Mouse (Mus musculus) cortical plate, adult 2 months (tissue): ENCODE measurements at regions not wholly inside any gene's neighbourhood (a gene's known extent, or its start where the extent isn't known, plus 50 kb on each side); places are given as distances from the start of the nearest gene placed in this dataset.

Experiments
- H3K27ac ChIP-seq: fragments of 200-500 bp; 2 replicates; pipeline ENCODE4 v1.5.1; 2012; ENCODE audit warnings: low read length, control low read depth, inconsistent platforms; ENCODE audit not compliant: insufficient read depth
- H3K4me1 ChIP-seq: fragments of 200-500 bp; 2 replicates; pipeline ENCODE4 v1.6.1; 2011; ENCODE audit warnings: low read length; ENCODE audit not compliant: control insufficient read depth, insufficient read depth
- H3K4me3 ChIP-seq: fragments of 200-500 bp; 2 replicates; pipeline ENCODE4 v1.5.1; 2011; ENCODE audit warnings: mild to moderate bottlenecking, low read length, control low read depth; ENCODE audit not compliant: insufficient read depth
- CTCF ChIP-seq: fragments of 200-500 bp; IDR thresholded peaks from 2 replicates; pipeline ENCODE4 v1.5.1; 2011; ENCODE audit warnings: mild to moderate bottlenecking, control low read depth, low read length; ENCODE audit not compliant: insufficient read depth; ENCODE audit errors: extremely low read depth
- POLR2A ChIP-seq: fragments of 200-500 bp; IDR thresholded peaks from 2 replicates; pipeline ENCODE4 v1.6.1; 2011; ENCODE audit warnings: mild to moderate bottlenecking, low read length, control low read depth; ENCODE audit not compliant: insufficient read depth; ENCODE audit errors: extremely low read depth

DNA sequence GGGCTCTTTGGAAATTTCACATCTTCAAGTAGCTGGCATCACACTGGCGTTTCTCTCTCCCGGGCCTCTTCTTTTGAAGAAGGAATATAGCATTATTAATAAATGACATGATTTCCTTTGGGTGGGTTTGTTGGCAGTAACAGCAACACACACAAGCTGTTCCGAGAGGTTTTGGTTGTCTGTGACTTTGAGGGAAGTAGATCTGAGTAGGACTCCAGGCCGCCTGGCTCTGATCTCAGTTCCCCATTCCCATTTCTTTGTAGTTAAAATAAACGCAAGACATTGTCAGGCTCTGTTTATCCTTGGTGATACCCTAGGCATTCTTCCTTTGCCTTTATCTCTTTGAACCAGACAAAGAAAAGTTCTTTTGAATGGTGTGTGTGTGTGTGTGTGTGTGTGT is 83.3 kb upstream of the Gm9887 start:
- no peak for TF ChIP-seq POLR2A
- TF ChIP-seq CTCF: no peak

DNA sequence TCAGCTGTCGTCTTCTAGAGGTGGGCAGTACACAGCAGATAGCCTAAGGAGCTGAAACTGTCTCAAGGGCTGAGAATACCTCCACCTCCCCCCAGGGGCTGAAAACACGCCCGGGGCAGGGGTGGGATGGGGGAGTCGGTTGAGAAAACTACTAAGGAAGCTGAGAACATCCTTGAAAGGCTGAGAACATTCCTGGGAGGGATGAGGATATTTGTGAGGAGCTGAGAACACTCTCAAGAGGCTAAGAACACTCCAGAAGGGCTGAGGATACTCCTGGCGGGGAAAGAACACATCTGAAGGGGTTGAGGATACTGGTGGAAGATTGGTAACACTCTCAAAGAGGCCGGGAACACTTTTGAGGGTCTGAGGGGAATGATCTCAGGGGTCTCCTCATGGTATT is 81.3 kb upstream of the Gm9887 start:
- no peak for TF ChIP-seq CTCF
- H3K27ac ChIP-seq: no peak overlapping the region

More for the DNA sequence above, 83.3 kb upstream of the Gm9887 start:
- Histone ChIP-seq H3K27ac (peak overlapping the region; percentile 80), H3K4me1 (no peaks in the 10 kb centered on the region), H3K4me3 (no peak overlapping the region)

DNA sequence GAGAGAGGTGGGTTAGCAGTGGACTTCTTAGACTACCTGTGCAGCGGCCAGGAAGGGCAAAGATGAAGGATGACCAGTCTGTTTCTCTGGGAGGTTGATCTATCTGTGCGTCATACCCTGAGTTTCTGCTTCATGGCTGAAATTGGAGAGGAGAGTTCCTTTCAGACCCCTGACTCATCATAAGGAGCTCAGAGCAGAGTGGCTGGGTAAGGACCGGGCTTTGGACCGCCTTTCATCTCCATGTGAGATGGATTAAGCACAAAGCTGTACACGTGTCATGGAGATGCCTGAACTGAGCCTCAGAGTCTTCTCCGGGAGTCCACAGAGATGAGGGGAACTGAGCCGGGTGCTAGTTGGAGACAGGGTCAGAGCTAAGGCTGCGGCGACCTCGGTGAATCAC is 80.7 kb upstream of the Gm9887 start:
- Histone ChIP-seq H3K4me3 (no peak overlapping the region), H3K27ac (no peak overlapping the region), H3K4me1 (no peaks in the 10 kb centered on the region)
- no peak for TF ChIP-seq CTCF
- no peak for TF ChIP-seq POLR2A

More for the DNA sequence above, 81.3 kb upstream of the Gm9887 start:
- no peak overlapping the region for H3K4me3 ChIP-seq
- H3K4me1 ChIP-seq: no peaks in the 10 kb centered on the region

DNA sequence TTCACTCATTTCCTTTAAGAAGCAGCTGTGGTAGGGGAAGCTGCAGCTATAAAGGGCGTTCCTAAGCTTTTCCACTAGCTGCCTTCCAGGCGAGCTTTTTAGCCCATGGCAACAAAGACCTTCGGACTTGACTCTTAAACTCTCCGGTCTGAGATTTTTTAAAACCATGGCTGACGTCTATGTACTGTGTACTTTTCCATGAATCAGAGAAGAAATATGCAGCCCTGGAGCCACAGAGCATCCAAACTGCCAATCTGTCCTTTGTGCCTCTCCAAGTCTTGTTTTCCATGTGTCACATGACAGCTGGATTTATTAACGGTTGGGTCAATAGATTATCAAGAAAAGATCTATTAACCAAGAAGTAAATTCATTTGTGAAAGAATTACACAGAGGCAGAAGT is 78.9 kb upstream of the Gm9887 start:
- H3K4me3 ChIP-seq: no peak overlapping the region
- TF ChIP-seq POLR2A: no peak
- TF ChIP-seq CTCF: no peak
- no peak overlapping the region for H3K27ac ChIP-seq
- H3K4me1 ChIP-seq: no peaks in the 10 kb centered on the region

DNA sequence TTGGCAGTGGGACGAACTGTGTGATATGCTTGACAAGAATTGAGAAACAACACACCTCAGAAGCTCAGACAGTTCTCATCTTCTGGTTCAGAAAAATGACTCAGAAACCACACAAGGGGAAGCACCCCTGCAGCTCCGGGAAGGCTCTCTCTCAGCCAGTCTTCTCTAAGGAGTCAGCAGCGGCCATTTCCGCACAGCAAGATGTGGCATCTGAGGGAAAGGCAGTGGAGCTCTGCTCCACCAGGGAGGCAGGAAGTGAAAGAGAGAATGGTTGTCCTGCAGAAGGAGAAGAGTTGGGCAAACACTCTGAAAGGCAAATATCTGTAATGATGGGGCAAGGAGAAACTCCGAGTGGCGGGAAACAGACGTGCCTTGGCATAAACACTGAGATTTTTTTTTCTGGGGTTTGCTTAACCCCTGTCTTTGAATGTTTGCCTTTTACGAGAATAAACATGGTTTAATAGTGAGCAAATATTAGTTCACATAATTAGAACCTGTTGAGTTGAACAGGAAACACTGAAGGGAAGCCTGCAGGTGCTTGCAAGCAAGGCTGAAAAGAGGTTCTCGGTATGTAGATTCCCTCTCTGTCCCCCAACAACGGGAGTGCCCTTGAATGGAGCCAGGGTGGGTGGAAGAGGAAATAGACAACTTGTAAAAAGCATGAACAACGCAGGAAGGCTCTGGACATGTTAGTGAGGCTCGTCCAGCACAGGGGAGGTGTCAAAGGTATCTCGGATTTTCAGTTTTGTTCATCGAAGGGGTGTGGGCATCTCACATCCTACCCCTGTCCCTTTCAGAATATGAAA is 75.9 kb upstream of the Gm9887 start:
- Histone ChIP-seq H3K4me3 (no peak overlapping the region), H3K4me1 (no peaks in the 10 kb centered on the region), H3K27ac (no peak overlapping the region; the same call in 1 of the 2 replicates)
- no peak for TF ChIP-seq CTCF
- TF ChIP-seq POLR2A: no peak

DNA sequence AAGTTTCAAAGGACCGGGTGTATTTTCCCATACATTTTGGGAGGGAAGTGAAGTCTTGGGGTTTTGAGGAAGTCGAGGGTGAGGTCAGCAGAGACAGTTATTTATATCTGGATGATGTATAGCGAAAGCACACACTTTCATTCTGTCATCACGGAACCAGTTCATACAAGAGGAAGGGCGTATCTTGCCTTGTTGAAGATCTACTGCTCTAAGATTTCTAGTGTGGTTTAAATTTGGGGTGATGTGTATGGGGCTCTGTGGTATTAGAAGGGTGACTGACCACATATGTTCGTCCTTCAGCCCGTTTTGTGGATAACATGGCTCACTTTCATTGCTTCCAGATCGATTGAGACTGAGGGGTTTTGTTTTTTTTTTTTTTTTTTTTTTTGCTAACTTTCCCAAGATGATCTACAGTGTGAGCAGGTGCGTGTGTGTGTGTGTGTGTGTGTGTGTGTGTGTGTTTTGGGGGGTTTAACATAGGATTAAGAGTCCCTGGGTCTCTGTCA is 75.1 kb upstream of the Gm9887 start:
- H3K4me3 ChIP-seq: no peak overlapping the region
- no peak for TF ChIP-seq POLR2A
- TF ChIP-seq CTCF: no peak
- H3K4me1 ChIP-seq: no peaks in the 10 kb centered on the region
- H3K27ac ChIP-seq: no peak overlapping the region

DNA sequence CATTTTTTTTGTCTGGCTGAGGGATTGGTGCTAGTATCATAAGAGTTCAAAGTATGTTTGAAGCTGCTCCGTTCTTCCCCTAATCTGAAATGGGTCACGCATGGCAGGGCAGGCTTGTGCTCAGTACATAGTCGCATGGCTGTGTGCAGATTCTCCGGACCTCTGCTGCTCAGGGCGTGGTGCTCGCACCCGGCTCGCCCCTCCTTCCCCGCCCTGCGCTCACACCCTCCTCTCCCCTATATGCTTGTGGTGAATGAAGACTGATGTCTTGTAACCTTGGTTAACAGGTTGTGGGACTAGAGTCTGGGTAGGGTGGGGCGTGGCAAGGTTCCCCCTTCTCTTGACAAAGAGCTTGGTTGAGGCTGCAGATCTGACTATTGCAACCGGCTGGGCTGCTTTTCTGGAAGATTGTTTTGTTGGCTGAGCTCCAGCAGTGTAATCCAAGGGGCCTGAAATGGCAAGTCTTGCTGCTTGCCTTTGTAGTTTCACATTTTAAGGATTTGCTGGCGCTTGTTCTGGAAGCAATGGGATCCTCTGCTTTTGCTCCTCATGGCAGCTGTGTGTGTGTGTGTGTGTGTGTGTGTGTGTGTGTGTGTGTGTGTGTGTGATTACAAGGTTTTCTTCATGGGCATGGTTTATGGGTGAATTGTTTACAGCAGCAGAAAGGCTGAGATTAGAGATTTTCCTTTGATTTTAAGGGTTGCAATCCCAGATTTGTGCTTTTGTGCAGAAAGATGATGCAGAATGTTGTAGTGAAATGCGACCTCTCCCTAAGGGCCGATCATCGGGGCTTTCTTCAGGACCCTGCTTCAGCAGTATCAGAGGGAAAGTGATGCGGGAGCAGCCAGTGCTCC is 74.4 kb upstream of the Gm9887 start:
- no peak for TF ChIP-seq POLR2A
- TF ChIP-seq CTCF: no peak
- Histone ChIP-seq H3K4me1 (no peaks in the 10 kb centered on the region), H3K27ac (no peak overlapping the region), H3K4me3 (no peak overlapping the region)

DNA sequence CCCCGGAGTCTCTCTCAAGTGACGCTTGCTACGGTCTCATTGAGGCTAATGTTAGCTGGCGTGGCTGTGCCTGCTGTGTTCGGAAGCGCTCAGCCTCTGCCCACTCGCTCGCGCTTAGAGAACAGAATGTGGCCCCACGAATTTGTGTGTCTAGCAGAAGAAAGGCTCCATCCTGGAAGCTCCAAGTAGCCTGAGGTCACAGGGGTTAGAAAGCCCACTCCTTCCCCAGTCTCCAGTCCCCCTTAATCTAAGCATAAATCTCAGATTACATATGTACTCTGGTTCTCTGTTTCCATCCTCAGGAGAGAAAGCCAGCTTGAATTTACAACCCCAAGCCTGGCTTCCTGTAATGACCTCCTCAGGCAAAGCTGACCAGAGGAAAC is 73.8 kb upstream of the Gm9887 start:
- H3K27ac ChIP-seq: 0 out of 2 replicates have a peak overlapping the region, but pooled peaks have one; percentile 34
- no peaks in the 10 kb centered on the region for H3K4me1 ChIP-seq
- no peak overlapping the region for H3K4me3 ChIP-seq
- no peak for TF ChIP-seq CTCF
- TF ChIP-seq POLR2A: no peak

DNA sequence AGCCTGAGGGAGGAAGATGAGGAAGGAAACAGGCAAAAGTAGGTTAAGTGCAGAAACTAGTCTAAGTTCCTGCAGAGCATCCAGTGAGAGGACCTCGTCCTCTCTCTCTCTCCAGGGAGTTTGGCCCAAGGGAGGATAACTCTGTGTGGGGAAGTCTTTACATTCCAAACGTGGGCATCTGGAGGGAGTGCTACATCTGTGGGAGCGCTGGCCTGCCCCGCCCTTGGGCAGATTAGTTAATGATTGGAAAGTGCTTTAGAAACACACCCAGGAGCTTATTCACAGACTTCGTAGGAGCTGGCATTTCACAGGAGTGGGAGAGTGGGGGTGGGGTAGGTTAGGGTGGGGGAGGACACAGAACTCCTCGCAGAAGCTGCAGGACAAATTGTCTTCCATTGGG is 70.1 kb upstream of the Gm9887 start:
- TF ChIP-seq CTCF: no peak
- TF ChIP-seq POLR2A: no peak
- Histone ChIP-seq H3K4me3 (no peak overlapping the region), H3K4me1 (no peaks in the 10 kb centered on the region), H3K27ac (no peak overlapping the region)

DNA sequence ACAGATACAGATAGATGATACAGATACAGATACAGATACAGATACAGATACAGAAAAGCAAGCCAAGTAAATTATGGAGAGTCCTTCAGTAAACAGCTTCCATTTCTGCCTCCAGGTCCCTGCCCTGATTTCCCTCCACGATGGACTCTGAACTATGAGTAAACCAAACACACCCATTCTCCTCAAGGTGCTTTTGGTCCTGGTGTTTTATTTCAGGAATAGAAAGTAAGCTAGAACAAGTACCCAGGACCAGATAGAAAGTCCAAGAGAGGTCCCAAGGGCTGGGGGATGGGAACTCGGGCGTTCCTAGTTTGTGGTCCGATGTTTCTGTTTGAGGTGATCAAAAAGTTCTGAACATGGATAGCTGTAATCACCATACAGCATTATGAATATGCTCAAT is 69.5 kb upstream of the Gm9887 start:
- Histone ChIP-seq H3K4me1 (no peaks in the 10 kb centered on the region), H3K27ac (no peak overlapping the region), H3K4me3 (no peak overlapping the region)
- TF ChIP-seq POLR2A (no peak), CTCF (no peak)
